In genomic region chr17:31709121-31709741, GRCm38 (mm10) we compare ENCODE assay signal across 34 mouse cellular contexts. TPM values are rescaled to one million over a fixed set of nuclear protein-coding genes. Genes with fewer than 3 reads are reported as not detected.
A peak's percentile ranks its signal among the peaks of the same experiment; 100 is the strongest.
DNase-seq lines count a peak whose midpoint lies in the region; ATAC-seq lines count a peak whose summit lies in the region.
"Had no signal": no experiment of that assay in that cellular context is flagged by ENCODE, and none has a peak within 500 bp of the region (broad histone marks: within the 10 kb centered on the region; RNA-seq: fewer than 3 reads in every experiment).

No protein-coding gene starts in this region.

- no peak overlapping the region for H3K4me3 ChIP-seq in forebrain, embryonic 14.5 days (ENCODE audit: low read depth, low read length)
- no peak overlapping the region for H3K4me3 ChIP-seq in forebrain, embryonic 11.5 days (ENCODE audit: low read depth, low read length)
- H3K4me3 ChIP-seq in forebrain, embryonic 16.5 days (replicated peaks; ENCODE audit: low read length) = no peak overlapping the region
- H3K4me3 ChIP-seq: embryonic facial prominence, embryonic 13.5 days; heart, embryonic 13.5 days; hindbrain, embryonic 13.5 days; layer of hippocampus, adult 2 months; limb, embryonic 12.5 days; midbrain, embryonic 12.5 days; myocyte; neural tube, embryonic 13.5 days had no signal

- no peak overlapping the region for H3K4me2 ChIP-seq in forebrain, embryonic 14.5 days (ENCODE audit: low read length)
- no peak overlapping the region for H3K4me2 ChIP-seq in forebrain, embryonic 11.5 days (ENCODE audit: low read depth, low read length, severe bottlenecking)
- no peak overlapping the region for H3K4me2 ChIP-seq in forebrain, embryonic 16.5 days (ENCODE audit: low read length)
- H3K4me2 ChIP-seq: embryonic facial prominence, embryonic 13.5 days; heart, embryonic 13.5 days; hindbrain, embryonic 13.5 days; limb, embryonic 12.5 days; liver, embryonic 11.5 days; midbrain, embryonic 12.5 days; neural tube, embryonic 13.5 days had no signal

- H3K27me3 ChIP-seq in forebrain, embryonic 14.5 days (replicated peaks; ENCODE audit: control insufficient read depth, insufficient read depth, low read length) = no peaks in the 10 kb centered on the region
- no peaks in the 10 kb centered on the region for H3K27me3 ChIP-seq in forebrain, embryonic 11.5 days (ENCODE audit: control insufficient read depth, insufficient read depth, low read length)
- no peaks in the 10 kb centered on the region for H3K27me3 ChIP-seq in forebrain, embryonic 16.5 days (replicated peaks; ENCODE audit: control insufficient read depth, insufficient read depth, low read length)
- H3K27me3 ChIP-seq: CH12.LX; embryonic facial prominence, embryonic 13.5 days; heart, embryonic 13.5 days; hindbrain, embryonic 13.5 days; midbrain, embryonic 12.5 days; neural tube, embryonic 13.5 days had no signal

- no peaks in the 10 kb centered on the region for H3K36me3 ChIP-seq in forebrain, embryonic 14.5 days (ENCODE audit: control insufficient read depth, insufficient read depth, low read length)
- no peaks in the 10 kb centered on the region for H3K36me3 ChIP-seq in forebrain, embryonic 11.5 days (ENCODE audit: control insufficient read depth, insufficient read depth, low read length)
- no peaks in the 10 kb centered on the region for H3K36me3 ChIP-seq in forebrain, embryonic 16.5 days (ENCODE audit: control insufficient read depth, insufficient read depth)
- H3K36me3 ChIP-seq: embryonic facial prominence, embryonic 13.5 days; heart, embryonic 13.5 days; hindbrain, embryonic 13.5 days; limb, embryonic 12.5 days; midbrain, embryonic 12.5 days; neural tube, embryonic 13.5 days had no signal

- 44% methylated on average over 7 of the region's 7 CpGs for WGBS in forebrain, embryonic 14.5 days
- WGBS in forebrain, embryonic 11.5 days = 63% methylated on average over 7 of the region's 7 CpGs
- 39% methylated on average over 7 of the region's 7 CpGs for WGBS in forebrain, embryonic 16.5 days

- DNase-seq in forebrain, embryonic 14.5 days (ENCODE audit: low spot score) = peak; percentile 66
- no peak for DNase-seq in forebrain, embryonic 11.5 days (ENCODE audit: low spot score)
- DNase-seq in lung, postnatal 36 days = peak; percentile 23
- no peak for DNase-seq in lung, postnatal 10 days
- peak; percentile 73 for DNase-seq in R1 (ENCODE audit: low read depth, low spot score)
- no peak for DNase-seq in gastrocnemius, postnatal 4 days (ENCODE audit: low spot score in 2 of 2)
- DNase-seq: adrenal gland, adult 2 months; B cell, adult 2 months; cerebellum, adult 2 months; cerebellum, postnatal 25 days; gastrocnemius, postnatal 14 days; heart, adult 18-20 months; heart, postnatal 14 days; kidney, adult 11 months; liver, postnatal 0 days; right cerebral cortex, adult 18-20 months; right cerebral cortex, postnatal 4 days; thymus, postnatal 14 days had no signal

- H3K9ac ChIP-seq in forebrain, embryonic 14.5 days (ENCODE audit: low read length) = no peak overlapping the region
- H3K9ac ChIP-seq in forebrain, embryonic 11.5 days (ENCODE audit: low read length) = no peak overlapping the region
- no peak overlapping the region for H3K9ac ChIP-seq in forebrain, embryonic 16.5 days (replicated peaks; ENCODE audit: low read depth, low read length)
- H3K9ac ChIP-seq: embryonic facial prominence, embryonic 13.5 days; heart, embryonic 13.5 days; hindbrain, embryonic 13.5 days; limb, embryonic 12.5 days; liver, postnatal 0 days; midbrain, embryonic 12.5 days; neural tube, embryonic 13.5 days had no signal

- H3K27ac ChIP-seq in forebrain, embryonic 14.5 days (ENCODE audit: low read depth, low read length) = no peak overlapping the region
- H3K27ac ChIP-seq in forebrain, embryonic 11.5 days (ENCODE audit: low read depth, low read length) = no peak overlapping the region
- H3K27ac ChIP-seq in forebrain, embryonic 16.5 days (ENCODE audit: low read length) = no peak overlapping the region
- H3K27ac ChIP-seq: embryonic facial prominence, embryonic 13.5 days; heart, embryonic 13.5 days; hindbrain, embryonic 13.5 days; layer of hippocampus, adult 2 months; limb, embryonic 12.5 days; midbrain, embryonic 12.5 days; neural tube, embryonic 13.5 days had no signal

- no peaks in the 10 kb centered on the region for H3K9me3 ChIP-seq in forebrain, embryonic 14.5 days (replicated peaks; ENCODE audit: control insufficient read depth, low read length)
- no peaks in the 10 kb centered on the region for H3K9me3 ChIP-seq in forebrain, embryonic 11.5 days (ENCODE audit: control insufficient read depth, low read length)
- no peaks in the 10 kb centered on the region for H3K9me3 ChIP-seq in forebrain, embryonic 16.5 days (ENCODE audit: control insufficient read depth, low read length)
- H3K9me3 ChIP-seq: embryonic facial prominence, embryonic 13.5 days; heart, embryonic 13.5 days; hindbrain, embryonic 13.5 days; midbrain, embryonic 12.5 days; neural tube, embryonic 13.5 days had no signal

- ATAC-seq in forebrain, embryonic 14.5 days = peak; percentile 68
- ATAC-seq in forebrain, embryonic 11.5 days (replicated peaks; ENCODE audit: low FRiP score) = no peak
- peak; percentile 78 for ATAC-seq in forebrain, embryonic 16.5 days
- ATAC-seq in monocyte, adult 5-6 weeks (replicated peaks; ENCODE audit: insufficient number of reproducible peaks, low FRiP score, low TSS enrichment, poor library complexity, severe bottlenecking) = no peak
- ATAC-seq: liver, postnatal 0 days; lung, postnatal 0 days had no signal

- H3K4me1 ChIP-seq in forebrain, embryonic 14.5 days (ENCODE audit: control insufficient read depth, insufficient read depth, low read length) = no peaks in the 10 kb centered on the region
- no peaks in the 10 kb centered on the region for H3K4me1 ChIP-seq in forebrain, embryonic 11.5 days (replicated peaks; ENCODE audit: control insufficient read depth, insufficient read depth, low read length)
- H3K4me1 ChIP-seq in forebrain, embryonic 16.5 days (replicated peaks; ENCODE audit: control insufficient read depth, insufficient read depth, low read length) = peaks cover 17% of the 10 kb centered on the region
- H3K4me1 ChIP-seq: heart, embryonic 13.5 days; limb, embryonic 12.5 days; midbrain, embryonic 12.5 days had no signal

RNA-seq across cellular contexts. Expression of gene Cryaa, which starts 31.6 kb away (rescaled TPM):
- polyA plus RNA-seq in forebrain, embryonic 14.5 days (2014; fragmentation: Nextera tagmentation; extraction: Ambion mirVana) = 0.14 TPM in 1 of 2 replicates, not detected in the other
- not detected in 2 replicates for polyA plus RNA-seq in forebrain, embryonic 11.5 days (2014; fragmentation: Nextera tagmentation; extraction: Ambion mirVana)
- polyA plus RNA-seq in forebrain, embryonic 16.5 days (2015; fragmentation: Nextera tagmentation; extraction: Ambion mirVana) = not detected in 2 replicates
- total RNA-seq in gastrocnemius, postnatal 4 days (2021) = not detected
- total RNA-seq in monocyte, adult 5-6 weeks (2017) = not detected in 3 replicates
- total RNA-seq: adrenal gland, adult 2 months; gastrocnemius, postnatal 14 days; heart, adult 18-20 months; heart, postnatal 14 days; megakaryocyte progenitor cell, adult 5-6 weeks; MEL had no signal
- polyA plus RNA-seq: adrenal gland, adult 2 months; embryonic facial prominence, embryonic 13.5 days; heart, embryonic 13.5 days; hindbrain, embryonic 13.5 days; liver, embryonic 11.5 days; liver, postnatal 0 days; midbrain, embryonic 12.5 days; myocyte; neural tube, embryonic 13.5 days; stomach, embryonic 14.5 days had no signal

RNA-seq across cellular contexts. Expression of gene U2af1, which starts 50.5 kb away (rescaled TPM):
- 165 and 172 TPM in 2 replicates for polyA plus RNA-seq in forebrain, embryonic 14.5 days (2014; fragmentation: Nextera tagmentation; extraction: Ambion mirVana)
- 212 and 213 TPM in 2 replicates for polyA plus RNA-seq in forebrain, embryonic 11.5 days (2014; fragmentation: Nextera tagmentation; extraction: Ambion mirVana)
- 266 and 267 TPM in 2 replicates for polyA plus RNA-seq in forebrain, embryonic 16.5 days (2015; fragmentation: Nextera tagmentation; extraction: Ambion mirVana)
- 100 to 1,000 TPM; 154 to 181 TPM for total RNA-seq in gastrocnemius, postnatal 4 days (2021)
- total RNA-seq in monocyte, adult 5-6 weeks (2017) = 159 to 195 TPM (median 172 TPM) in 3 replicates

Comparison
In these comparisons a context has a peak if more than half of its experiments do, and no peak if none do; other contexts are left out.
1. ATAC-seq: peak in forebrain, embryonic 14.5 days (single experiment) and forebrain, embryonic 16.5 days (single experiment); none in forebrain, embryonic 11.5 days (single experiment) and monocyte, adult 5-6 weeks (single experiment).
2. DNase-seq: peak in forebrain, embryonic 14.5 days (single experiment), lung, postnatal 36 days (single experiment) and R1 (single experiment); none in forebrain, embryonic 11.5 days (single experiment), lung, postnatal 10 days (single experiment) and gastrocnemius, postnatal 4 days (0 of 2).